Mouse (Mus musculus): ENCODE data around the gene Tet2. TPM values are rescaled to one million over a fixed set of nuclear protein-coding genes. Genes with fewer than 3 reads are reported as not detected.

Tet2 gene
- polyA plus RNA-seq, 1 experiment = 24.3 TPM

DNA sequence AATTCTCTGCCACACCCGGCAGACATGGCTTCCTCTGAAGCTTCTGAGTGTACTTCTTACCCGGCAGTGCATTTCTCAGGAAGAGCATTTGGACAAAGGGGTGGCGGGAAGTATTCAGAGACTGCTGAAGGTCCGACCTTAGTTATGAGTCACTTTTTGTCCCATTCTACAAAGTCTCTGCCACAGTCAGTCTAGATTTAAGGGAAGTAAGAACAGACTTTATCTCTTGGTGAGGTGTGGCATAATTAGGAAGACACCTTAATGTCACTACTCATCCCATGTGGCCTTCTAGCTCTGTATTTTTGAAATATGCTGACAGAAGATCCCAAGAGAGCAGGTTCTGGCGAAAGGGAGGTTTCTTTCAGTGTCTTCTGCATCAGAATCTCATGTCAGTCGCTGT lies 30.0 kb upstream of the Tet2 start:
- Histone ChIP-seq H3K4me1 (ENCODE audit: control insufficient read depth, insufficient read depth, low read length) (no peaks in the 10 kb centered on the region), H3K27ac (ENCODE audit: insufficient read depth, low read length) (no peak overlapping the region), H3K4me3 (ENCODE audit: insufficient read depth, low read length) (no peak overlapping the region)
- TF ChIP-seq POLR2A (IDR thresholded peaks at IDR 0.05; ENCODE audit: low read depth, low read length) (no peak), CTCF (IDR thresholded peaks at IDR 0.05; ENCODE audit: borderline replicate concordance, insufficient read depth, low read length) (no peak)

DNA sequence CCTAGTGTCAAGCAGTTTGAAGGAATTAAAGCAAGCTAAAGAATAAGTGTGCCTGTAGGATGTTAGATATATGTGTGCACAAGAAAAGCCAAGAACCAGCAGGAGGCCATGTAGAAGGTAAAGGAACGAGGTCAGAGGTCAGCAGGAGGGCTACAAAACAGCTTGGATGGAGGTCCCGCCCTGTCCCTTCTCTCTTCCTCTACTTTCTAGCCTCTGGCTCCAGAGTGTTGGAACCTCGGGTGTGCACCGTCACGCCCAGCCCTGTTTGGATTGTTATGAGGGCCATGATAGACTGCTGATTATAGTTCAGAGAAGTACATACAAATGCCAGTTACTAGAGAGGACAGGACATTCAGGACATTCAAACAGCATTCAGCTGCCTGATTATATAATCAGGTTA lies 27.0 kb upstream of the Tet2 start:
- Histone ChIP-seq H3K27ac (ENCODE audit: insufficient read depth, low read length) (no peak overlapping the region), H3K4me3 (ENCODE audit: insufficient read depth, low read length) (no peak overlapping the region), H3K4me1 (ENCODE audit: control insufficient read depth, insufficient read depth, low read length) (no peaks in the 10 kb centered on the region)
- TF ChIP-seq CTCF (IDR thresholded peaks at IDR 0.05; ENCODE audit: borderline replicate concordance, insufficient read depth, low read length) = no peak
- no peak for TF ChIP-seq POLR2A (IDR thresholded peaks at IDR 0.05; ENCODE audit: low read depth, low read length)

DNA sequence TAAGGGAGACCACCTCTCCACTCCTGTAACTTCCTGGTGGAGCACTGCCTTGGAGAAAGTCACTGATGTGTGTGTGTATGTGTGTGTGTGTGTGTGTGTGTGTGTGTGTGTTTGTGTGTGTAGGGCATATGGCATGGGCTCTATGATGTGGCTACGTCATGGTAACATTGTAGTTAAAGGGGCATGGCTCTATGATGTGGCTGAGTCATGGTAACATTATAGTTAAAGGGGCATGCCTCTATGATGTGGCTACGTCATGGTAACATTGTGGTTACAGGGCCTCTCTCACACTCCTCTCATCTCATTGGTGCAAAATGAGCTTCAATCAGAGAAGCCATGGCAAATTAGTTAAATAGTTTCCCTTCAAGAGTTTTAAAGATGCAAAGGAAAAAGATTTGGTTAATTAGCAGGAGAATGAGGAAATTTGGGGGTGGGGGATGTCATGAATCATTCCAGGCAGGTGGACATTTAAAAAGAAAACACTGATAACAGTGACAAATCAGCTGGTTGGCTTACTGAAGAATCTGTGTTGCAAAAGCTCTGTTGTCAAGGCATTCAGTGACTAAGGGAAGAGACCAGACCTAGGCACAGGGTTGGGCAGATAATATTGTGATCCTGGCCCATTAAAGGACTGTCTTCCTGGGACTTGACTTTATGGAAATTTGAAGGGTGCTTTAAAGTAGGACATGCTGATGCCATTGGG lies 18.7 kb upstream of the Tet2 start:
- Histone ChIP-seq H3K27ac (ENCODE audit: insufficient read depth, low read length) (no peak overlapping the region), H3K4me3 (ENCODE audit: insufficient read depth, low read length) (no peak overlapping the region), H3K4me1 (ENCODE audit: control insufficient read depth, insufficient read depth, low read length) (no peaks in the 10 kb centered on the region)
- TF ChIP-seq CTCF (IDR thresholded peaks at IDR 0.05; ENCODE audit: borderline replicate concordance, insufficient read depth, low read length) = no peak
- TF ChIP-seq POLR2A (IDR thresholded peaks at IDR 0.05; ENCODE audit: low read depth, low read length) = no peak

DNA sequence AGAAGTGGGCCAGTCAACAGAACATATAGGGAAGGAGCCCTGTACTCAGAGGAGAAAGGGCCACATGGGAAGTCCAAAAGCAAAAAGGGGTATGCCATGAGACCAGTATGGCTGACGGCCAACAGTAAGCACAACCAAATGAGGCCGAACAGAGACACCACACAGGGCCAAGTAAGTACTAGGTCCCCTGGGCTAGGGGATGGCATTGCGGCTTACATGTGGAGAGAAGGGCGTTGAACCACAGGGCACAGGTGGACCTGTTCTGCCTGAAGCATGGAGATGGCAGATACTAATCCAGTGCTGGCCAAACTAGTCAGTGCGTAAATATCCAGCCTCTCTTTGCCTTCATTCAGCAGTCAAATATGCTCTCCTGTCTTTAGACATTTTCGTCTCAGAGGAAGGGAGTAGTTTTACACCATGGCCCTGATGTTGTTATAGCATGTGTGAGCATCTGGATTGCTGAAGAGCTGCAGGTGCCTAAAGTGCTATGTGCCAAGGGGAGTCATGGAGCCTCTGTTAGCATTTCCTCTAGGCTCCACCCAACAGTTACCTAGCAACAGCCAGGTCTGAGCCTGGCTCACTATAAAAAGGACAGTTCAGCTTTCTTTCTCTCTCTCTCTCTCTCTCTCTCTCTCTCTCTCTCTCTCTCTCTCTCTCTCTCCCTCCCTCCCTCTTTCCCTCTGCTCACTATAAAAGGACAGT lies 14.6 kb upstream of the Tet2 start:
- Histone ChIP-seq H3K4me3 (ENCODE audit: insufficient read depth, low read length) (no peak overlapping the region), H3K27ac (ENCODE audit: insufficient read depth, low read length) (no peak overlapping the region), H3K4me1 (ENCODE audit: control insufficient read depth, insufficient read depth, low read length) (no peaks in the 10 kb centered on the region)
- TF ChIP-seq CTCF (IDR thresholded peaks at IDR 0.05; ENCODE audit: borderline replicate concordance, insufficient read depth, low read length) = no peak
- TF ChIP-seq POLR2A (IDR thresholded peaks at IDR 0.05; ENCODE audit: low read depth, low read length) = no peak

DNA sequence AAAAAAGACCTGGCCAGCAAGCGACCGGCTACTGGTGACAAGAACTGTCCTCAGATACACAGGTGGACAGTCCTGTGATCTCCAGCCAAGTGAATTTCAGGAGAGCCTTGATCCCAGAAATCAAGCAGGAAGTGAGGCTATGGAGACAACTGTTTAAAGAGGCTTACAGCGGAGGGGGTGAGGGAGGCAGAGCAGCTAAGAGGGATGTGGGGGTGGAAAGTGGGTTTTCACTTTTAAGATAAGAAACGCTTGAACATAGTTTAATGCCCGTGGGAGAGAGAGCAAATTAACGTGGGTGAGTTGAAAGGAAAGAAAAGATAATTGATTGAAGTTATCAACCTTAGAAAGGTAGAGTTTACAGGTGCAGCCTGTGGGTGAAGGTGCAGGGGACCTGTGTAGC lies 12.7 kb upstream of the Tet2 start:
- H3K27ac ChIP-seq (ENCODE audit: insufficient read depth, low read length) = no peak overlapping the region
- H3K4me3 ChIP-seq (ENCODE audit: insufficient read depth, low read length) = no peak overlapping the region
- no peaks in the 10 kb centered on the region for H3K4me1 ChIP-seq (ENCODE audit: control insufficient read depth, insufficient read depth, low read length)
- no peak for TF ChIP-seq CTCF (IDR thresholded peaks at IDR 0.05; ENCODE audit: borderline replicate concordance, insufficient read depth, low read length)
- no peak for TF ChIP-seq POLR2A (IDR thresholded peaks at IDR 0.05; ENCODE audit: low read depth, low read length)

DNA sequence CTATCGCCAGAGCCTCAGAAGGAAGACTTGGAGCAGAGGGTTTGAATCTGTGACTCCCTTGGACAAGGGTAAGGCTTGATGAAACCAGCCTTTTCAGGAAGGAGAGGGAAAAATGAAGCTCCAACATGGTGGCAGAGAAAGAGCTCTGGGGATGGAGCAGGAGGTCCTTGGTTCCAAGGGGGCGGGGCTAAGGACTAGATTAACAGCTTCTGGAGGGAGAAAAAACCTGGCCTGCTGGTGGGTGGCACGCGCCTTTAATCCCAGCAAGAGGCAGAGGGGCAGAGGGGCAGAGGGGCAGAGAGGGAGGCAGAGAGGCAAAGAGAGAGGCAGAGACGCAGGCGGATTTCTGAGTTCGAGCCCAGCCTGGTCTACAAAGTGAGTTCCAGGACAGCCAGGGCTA lies 12.2 kb upstream of the Tet2 start:
- no peak overlapping the region for H3K4me3 ChIP-seq (ENCODE audit: insufficient read depth, low read length)
- no peaks in the 10 kb centered on the region for H3K4me1 ChIP-seq (ENCODE audit: control insufficient read depth, insufficient read depth, low read length)
- TF ChIP-seq POLR2A (IDR thresholded peaks at IDR 0.05; ENCODE audit: low read depth, low read length) (no peak), CTCF (IDR thresholded peaks at IDR 0.05; ENCODE audit: borderline replicate concordance, insufficient read depth, low read length) (no peak)
- H3K27ac ChIP-seq (ENCODE audit: insufficient read depth, low read length) = no peak overlapping the region

DNA sequence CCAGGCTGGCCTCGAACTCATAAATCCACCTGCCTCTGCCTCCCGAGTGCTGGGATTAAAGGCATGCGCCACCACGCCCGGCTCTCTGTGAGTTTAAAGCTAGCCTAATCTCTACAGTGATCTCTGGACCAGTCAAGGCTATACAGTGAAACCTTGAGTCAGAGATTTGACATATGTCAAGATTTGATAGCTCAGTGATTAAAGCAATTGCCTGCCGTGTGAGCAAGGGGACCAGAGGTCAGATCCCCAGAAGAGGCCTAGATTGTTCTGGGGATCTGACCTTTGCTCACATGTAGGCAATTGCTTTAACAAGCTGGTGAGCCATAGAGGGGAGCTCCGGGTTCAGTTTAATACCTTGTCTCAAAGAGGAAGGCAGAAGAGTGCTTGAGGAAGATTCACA lies 10.4 kb upstream of the Tet2 start:
- TF ChIP-seq CTCF (IDR thresholded peaks at IDR 0.05; ENCODE audit: borderline replicate concordance, insufficient read depth, low read length) (no peak), POLR2A (IDR thresholded peaks at IDR 0.05; ENCODE audit: low read depth, low read length) (no peak)
- no peak overlapping the region for H3K4me3 ChIP-seq (ENCODE audit: insufficient read depth, low read length)
- H3K27ac ChIP-seq (ENCODE audit: insufficient read depth, low read length) = no peak overlapping the region
- no peaks in the 10 kb centered on the region for H3K4me1 ChIP-seq (ENCODE audit: control insufficient read depth, insufficient read depth, low read length)

DNA sequence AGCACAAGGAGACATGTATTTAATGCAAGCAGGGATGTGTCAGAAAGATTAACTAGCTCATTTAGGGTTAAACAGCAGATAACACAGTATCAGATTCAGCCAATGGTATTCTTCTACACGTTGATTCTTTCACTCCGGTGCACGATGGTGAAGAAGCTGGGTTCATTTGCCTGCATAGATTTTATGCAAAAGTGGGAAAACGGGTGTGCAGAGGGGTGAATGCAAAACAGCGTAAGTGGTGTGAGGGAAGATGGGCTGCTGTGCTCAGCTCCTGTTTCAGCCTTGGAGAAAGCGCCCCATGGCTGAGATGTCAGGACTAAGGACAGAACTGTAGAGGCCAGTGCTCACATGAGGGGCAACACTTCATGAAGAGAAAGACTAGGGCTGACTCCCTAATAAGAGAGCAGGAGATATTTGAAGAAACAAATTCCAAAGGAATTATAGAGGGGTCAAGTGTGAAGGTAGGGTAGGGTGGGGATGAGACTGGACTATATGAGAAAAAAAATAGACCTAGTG lies 9.7 kb upstream of the Tet2 start:
- no peaks in the 10 kb centered on the region for H3K4me1 ChIP-seq (ENCODE audit: control insufficient read depth, insufficient read depth, low read length)
- H3K27ac ChIP-seq (ENCODE audit: insufficient read depth, low read length) = no peak overlapping the region
- TF ChIP-seq CTCF (IDR thresholded peaks at IDR 0.05; ENCODE audit: borderline replicate concordance, insufficient read depth, low read length) = no peak
- no peak for TF ChIP-seq POLR2A (IDR thresholded peaks at IDR 0.05; ENCODE audit: low read depth, low read length)
- no peak overlapping the region for H3K4me3 ChIP-seq (ENCODE audit: insufficient read depth, low read length)

DNA sequence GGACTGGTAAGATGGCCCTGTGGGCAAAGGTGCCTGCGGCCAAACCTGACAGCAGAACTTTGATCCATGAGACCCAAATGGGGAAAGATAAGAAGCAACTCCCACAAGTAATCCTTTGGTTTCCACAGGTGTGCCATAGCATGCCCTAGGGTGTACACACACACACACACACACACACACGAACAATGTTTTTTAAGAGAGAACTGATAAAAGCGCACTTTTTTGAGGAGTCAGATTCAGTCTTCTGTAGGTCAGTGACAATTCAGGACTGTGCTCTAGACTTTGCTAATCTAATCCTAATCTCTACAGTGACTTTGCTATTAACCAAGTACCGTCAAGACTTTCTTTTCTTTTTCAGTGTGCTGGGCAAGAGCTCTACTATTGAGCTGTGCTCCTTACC lies 9.2 kb upstream of the Tet2 start:
- H3K27ac ChIP-seq (ENCODE audit: insufficient read depth, low read length) = no peak overlapping the region
- no peak overlapping the region for H3K4me3 ChIP-seq (ENCODE audit: insufficient read depth, low read length)
- H3K4me1 ChIP-seq (ENCODE audit: control insufficient read depth, insufficient read depth, low read length) = no peaks in the 10 kb centered on the region
- TF ChIP-seq POLR2A (IDR thresholded peaks at IDR 0.05; ENCODE audit: low read depth, low read length) (no peak), CTCF (IDR thresholded peaks at IDR 0.05; ENCODE audit: borderline replicate concordance, insufficient read depth, low read length) (no peak)

DNA sequence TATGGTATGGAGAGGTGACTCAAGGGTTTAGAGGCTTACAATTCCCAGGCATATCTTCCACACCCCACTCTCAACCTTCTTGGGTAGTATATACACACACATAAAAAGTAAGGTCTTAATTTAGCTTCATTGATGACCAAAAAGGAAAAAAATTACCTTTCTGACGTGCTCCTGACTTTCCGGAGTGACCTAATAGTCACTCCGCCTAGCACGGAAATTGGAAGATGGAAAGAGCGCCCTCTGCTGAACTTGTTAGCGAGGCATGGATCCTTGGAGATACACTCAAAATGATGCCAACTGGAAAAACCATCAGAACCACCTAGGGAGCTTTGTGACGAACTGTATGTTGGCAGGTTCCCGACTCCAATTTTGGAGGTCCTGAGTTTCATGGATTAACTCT lies 7.0 kb upstream of the Tet2 start:
- no peak overlapping the region for H3K27ac ChIP-seq (ENCODE audit: insufficient read depth, low read length)
- no peak overlapping the region for H3K4me3 ChIP-seq (ENCODE audit: insufficient read depth, low read length)
- no peak for TF ChIP-seq CTCF (IDR thresholded peaks at IDR 0.05; ENCODE audit: borderline replicate concordance, insufficient read depth, low read length)
- no peak for TF ChIP-seq POLR2A (IDR thresholded peaks at IDR 0.05; ENCODE audit: low read depth, low read length)
- no peaks in the 10 kb centered on the region for H3K4me1 ChIP-seq (ENCODE audit: control insufficient read depth, insufficient read depth, low read length)

Data from embryonic fibroblast, embryonic 13.5 days (primary cell).